Mouse (Mus musculus): ENCODE measurements around the gene Rbm17. TPM values are rescaled to one million over a fixed set of nuclear protein-coding genes. Genes with fewer than 3 reads are reported as not detected.

Gene Rbm17
- polyA plus RNA-seq, 1 experiment from 2014 or later: 72.6 TPM

- DNase-seq (ENCODE audit: low spot score) (no peak), ATAC-seq (no peak)
- H3K9ac ChIP-seq (replicated peaks; ENCODE audit: low read depth): no peak overlapping the region
- H3K27ac ChIP-seq (ENCODE audit: low read length): no peak overlapping the region
- TF ChIP-seq EP300 (IDR thresholded peaks at IDR 0.05) (no peak), CTCF (IDR thresholded peaks at IDR 0.05) (no peak)
- no peaks in the 10 kb centered on the region for H3K36me3 ChIP-seq (ENCODE audit: insufficient read depth, low read length)
- H3K4me3 ChIP-seq (ENCODE audit: low read depth, low read length): no peak overlapping the region
- H3K4me2 ChIP-seq (replicated peaks; ENCODE audit: low read depth, low read length): no peak overlapping the region
- no peaks in the 10 kb centered on the region for H3K4me1 ChIP-seq (ENCODE audit: insufficient read depth, low read depth, low read length)
- H3K27me3 ChIP-seq (replicated peaks; ENCODE audit: insufficient read depth, low read length): no peaks in the 10 kb centered on the region
- 76% methylated on average over 6 of the region's 6 CpGs for whole genome bisulfite sequencing
- no peaks in the 10 kb centered on the region for H3K9me3 ChIP-seq (ENCODE audit: low read length)
Observed at GRCm38 (mm10) chr2:11564768-11565167, 39.2 kb downstream of the Rbm17 start.

- H3K9me3 ChIP-seq (ENCODE audit: low read length): no peaks in the 10 kb centered on the region
Observed at GRCm38 (mm10) chr2:11563256-11563655, 40.7 kb downstream of the Rbm17 start.

GRCm38 (mm10) chr2:11558654-11559053 lies 45.3 kb downstream of the Rbm17 start:
- H3K27me3 ChIP-seq (replicated peaks; ENCODE audit: insufficient read depth, low read length): no peaks in the 10 kb centered on the region
- H3K9ac ChIP-seq (replicated peaks; ENCODE audit: low read depth): no peak overlapping the region
- H3K27ac ChIP-seq (ENCODE audit: low read length): no peak overlapping the region
- TF ChIP-seq CTCF (IDR thresholded peaks at IDR 0.05) (no peak), EP300 (IDR thresholded peaks at IDR 0.05) (no peak)
- no peaks in the 10 kb centered on the region for H3K36me3 ChIP-seq (ENCODE audit: insufficient read depth, low read length)
- no peak overlapping the region for H3K4me3 ChIP-seq (ENCODE audit: low read depth, low read length)
- no peak overlapping the region for H3K4me2 ChIP-seq (replicated peaks; ENCODE audit: low read depth, low read length)
- no peak for ATAC-seq
- no peaks in the 10 kb centered on the region for H3K9me3 ChIP-seq (ENCODE audit: low read length)
- H3K4me1 ChIP-seq (ENCODE audit: insufficient read depth, low read depth, low read length): no peaks in the 10 kb centered on the region; the same call in 1 of the 2 replicates
- WGBS: 65% methylated on average over 7 of the region's 7 CpGs
- DNase-seq (ENCODE audit: low spot score): no peak

More at GRCm38 (mm10) chr2:11563256-11563655, 40.7 kb downstream of the Rbm17 start:
- DNase-seq (ENCODE audit: low spot score) (no peak), ATAC-seq (no peak)
- H3K27me3 ChIP-seq (replicated peaks; ENCODE audit: insufficient read depth, low read length): no peaks in the 10 kb centered on the region
- no peak overlapping the region for H3K9ac ChIP-seq (replicated peaks; ENCODE audit: low read depth)
- H3K36me3 ChIP-seq (ENCODE audit: insufficient read depth, low read length): no peaks in the 10 kb centered on the region
- no peak overlapping the region for H3K27ac ChIP-seq (ENCODE audit: low read length)
- no peak overlapping the region for H3K4me3 ChIP-seq (ENCODE audit: low read depth, low read length)
- 91% methylated on average over 17 of the region's 17 CpGs for WGBS
- H3K4me2 ChIP-seq (replicated peaks; ENCODE audit: low read depth, low read length): no peak overlapping the region
- TF ChIP-seq EP300 (IDR thresholded peaks at IDR 0.05) (no peak), CTCF (IDR thresholded peaks at IDR 0.05) (no peak)
- H3K4me1 ChIP-seq (ENCODE audit: insufficient read depth, low read depth, low read length): no peaks in the 10 kb centered on the region

GRCm38 (mm10) chr2:11557244-11557643 lies 46.7 kb downstream of the Rbm17 start:
- ATAC-seq: no peak
- Histone ChIP-seq H3K27me3 (replicated peaks; ENCODE audit: insufficient read depth, low read length) (no peaks in the 10 kb centered on the region), H3K36me3 (ENCODE audit: insufficient read depth, low read length) (no peaks in the 10 kb centered on the region), H3K27ac (ENCODE audit: low read length) (no peak overlapping the region), H3K9me3 (ENCODE audit: low read length) (no peaks in the 10 kb centered on the region), H3K4me1 (ENCODE audit: insufficient read depth, low read depth, low read length) (peaks cover 8% of the 10 kb centered on the region; the same call in 1 of the 2 replicates), H3K4me3 (ENCODE audit: low read depth, low read length) (no peak overlapping the region), H3K9ac (replicated peaks; ENCODE audit: low read depth) (no peak overlapping the region), H3K4me2 (replicated peaks; ENCODE audit: low read depth, low read length) (no peak overlapping the region)
- DNase-seq (ENCODE audit: low spot score): no peak
- 53% methylated on average over 3 of the region's 3 CpGs for whole genome bisulfite sequencing
- TF ChIP-seq EP300 (IDR thresholded peaks at IDR 0.05) (no peak), CTCF (IDR thresholded peaks at IDR 0.05) (no peak)

- Histone ChIP-seq H3K27me3 (replicated peaks; ENCODE audit: insufficient read depth, low read length) (no peaks in the 10 kb centered on the region), H3K4me3 (ENCODE audit: low read depth, low read length) (no peak overlapping the region), H3K36me3 (ENCODE audit: insufficient read depth, low read length) (no peaks in the 10 kb centered on the region), H3K4me2 (replicated peaks; ENCODE audit: low read depth, low read length) (no peak overlapping the region), H3K9me3 (ENCODE audit: low read length) (no peaks in the 10 kb centered on the region), H3K4me1 (ENCODE audit: insufficient read depth, low read depth, low read length) (peaks cover 8% of the 10 kb centered on the region; the same call in 1 of the 2 replicates), H3K27ac (ENCODE audit: low read length) (no peak overlapping the region), H3K9ac (replicated peaks; ENCODE audit: low read depth) (no peak overlapping the region)
- WGBS: 73% methylated on average over 6 of the region's 6 CpGs
- no peak for DNase-seq (ENCODE audit: low spot score)
- ATAC-seq: no peak
- TF ChIP-seq EP300 (IDR thresholded peaks at IDR 0.05) (no peak), CTCF (IDR thresholded peaks at IDR 0.05) (no peak)
Observed at GRCm38 (mm10) chr2:11555316-11555715, 48.6 kb downstream of the Rbm17 start.

- peak within 1 kb of the TSS; percentile 96 for H3K4me2 ChIP-seq (replicated peaks; ENCODE audit: low read depth, low read length)
- TF ChIP-seq EP300 (IDR thresholded peaks at IDR 0.05): no peak
- no peak for TF ChIP-seq CTCF (IDR thresholded peaks at IDR 0.05)
- peak within 1 kb of the TSS; percentile 41; the same call in 1 of the 2 replicates for H3K9ac ChIP-seq (replicated peaks; ENCODE audit: low read depth)
- H3K27ac ChIP-seq (ENCODE audit: low read length): no peak within 1 kb of the TSS
- no peaks in the 10 kb centered on the region for H3K36me3 ChIP-seq (ENCODE audit: insufficient read depth, low read length)
- peak; percentile 85 for DNase-seq (ENCODE audit: low spot score)
- peaks cover 8% of the 10 kb centered on the region; the same call in 1 of the 2 replicates for H3K4me1 ChIP-seq (ENCODE audit: insufficient read depth, low read depth, low read length)
- peak within 1 kb of the TSS; percentile 52 for H3K4me3 ChIP-seq (ENCODE audit: low read depth, low read length)
- peak; percentile 88 for ATAC-seq
- H3K27me3 ChIP-seq (replicated peaks; ENCODE audit: insufficient read depth, low read length): no peaks in the 10 kb centered on the region
- no peaks in the 10 kb centered on the region for H3K9me3 ChIP-seq (ENCODE audit: low read length)
- WGBS: 2% methylated on average over 58 of the region's 67 CpGs
Observed at GRCm38 (mm10) chr2:11553471-11554400, 50.2 kb downstream of the Rbm17 start, which contains the start of gene Pfkfb3. Gene Pfkfb3 (minus strand): TSS chr2:11554077.

Measured in lung, postnatal 0 days (tissue).